Mouse (Mus musculus) hindbrain, embryonic 16.5 days (tissue): ENCODE results near the gene Tec. TPM values are rescaled to one million over a fixed set of nuclear protein-coding genes. Genes with fewer than 3 reads are reported as not detected.
A peak's percentile ranks its signal among the peaks of the same experiment; 100 is the strongest.

Source experiments
- ATAC-seq: fragments of 200-750 bp; cut with Nextera tagmentation; 2 replicates; pipeline ENCODE4 v1.8.0; 2017; ENCODE audit warnings: moderate TSS enrichment, moderate library complexity
- H3K27ac ChIP-seq: fragments of 300-500 bp; sonication (generic); 2 replicates; pipeline ENCODE4 v1.5.1; 2014; ENCODE audit warnings: low read depth, mild to moderate bottlenecking, control low read depth, low read length, moderate library complexity
- H3K27me3 ChIP-seq: fragments of 300-500 bp; sonication (generic); replicated peaks from 2 replicates; pipeline ENCODE4 v1.6.1; 2014; ENCODE audit warnings: low read length; ENCODE audit not compliant: control insufficient read depth, insufficient read depth
- H3K36me3 ChIP-seq: fragments of 300-500 bp; sonication (generic); 2 replicates; pipeline ENCODE4 v1.6.1; 2014; ENCODE audit warnings: mild to moderate bottlenecking, low read length, moderate library complexity, mixed read lengths; ENCODE audit not compliant: control insufficient read depth, insufficient read depth
- H3K4me1 ChIP-seq: fragments of 300-500 bp; sonication (generic); 2 replicates; pipeline ENCODE4 v1.6.1; 2014; ENCODE audit warnings: low read depth, low read length; ENCODE audit not compliant: control insufficient read depth, insufficient read depth
- H3K4me2 ChIP-seq: fragments of 300-500 bp; sonication (generic); 2 replicates; pipeline ENCODE4 v1.6.1; 2014; ENCODE audit warnings: mild to moderate bottlenecking, low read length, control low read depth, moderate library complexity
- H3K4me3 ChIP-seq: fragments of 300-500 bp; sonication (generic); 2 replicates; pipeline ENCODE4 v1.5.1; 2014; ENCODE audit warnings: mild to moderate bottlenecking, low read length, control low read depth, moderate library complexity
- H3K9ac ChIP-seq: fragments of 300-500 bp; sonication (generic); 2 replicates; pipeline ENCODE4 v1.6.1; 2014; ENCODE audit warnings: low read depth, mild to moderate bottlenecking, control low read depth, low read length, moderate library complexity
- H3K9me3 ChIP-seq: fragments of 300-500 bp; sonication (generic); 2 replicates; pipeline ENCODE4 v1.6.1; 2014; ENCODE audit warnings: mild to moderate bottlenecking, low read length, moderate library complexity; ENCODE audit not compliant: control insufficient read depth
- WGBS: fragments of 180-500 bp; shearing (Covaris S2); extraction: QIAGEN DNeasy Blood & Tissue Kit; methylation state at CpG from one replicate; pipeline ENCODE4 v1.1.7; 2014; 5-methylcytosine and 5-hydroxymethylcytosine counted together
- polyA plus RNA-seq: library from polyadenylated mRNA; unstranded; fragments of >200 nt; fragmentation: Nextera tagmentation; extraction: Ambion mirVana; gene quantifications from 2 replicates; pipeline ENCODE4 v1.2.1, GENCODE M21; 2015

The Tec gene
- polyA plus RNA-seq, 1 experiment from 2014 or later = 8.4 TPM

DNA sequence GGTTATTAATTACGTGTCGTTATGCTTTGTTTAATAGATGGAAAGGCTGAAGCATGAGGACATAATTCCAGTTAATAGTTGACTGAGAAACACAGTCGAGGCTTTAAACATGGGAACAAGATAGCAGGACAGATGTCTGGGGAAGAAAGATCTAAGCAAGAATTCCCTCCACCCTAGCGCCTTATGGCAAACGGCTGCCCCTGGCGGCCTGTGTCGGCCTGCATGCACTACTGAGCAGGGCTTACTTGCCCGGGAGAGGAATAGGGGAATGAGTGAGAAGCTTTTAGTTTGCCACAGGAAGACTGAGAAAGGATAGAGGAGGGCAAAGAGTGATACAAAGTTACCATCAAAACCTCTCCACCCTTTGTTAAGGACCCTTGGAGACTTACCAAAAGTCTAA lies 7.4 kb downstream of the Tec start:
- Histone ChIP-seq H3K4me3 (no peak overlapping the region), H3K4me2 (no peak overlapping the region), H3K4me1 (0 out of 2 replicates have a peak, but pooled peaks cover 4% of the 10 kb centered on the region), H3K27me3 (no peaks in the 10 kb centered on the region), H3K9me3 (0 out of 2 replicates have a peak, but pooled peaks cover 3% of the 10 kb centered on the region), H3K9ac (no peak overlapping the region), H3K27ac (no peak overlapping the region), H3K36me3 (no peaks in the 10 kb centered on the region)
- 77% methylated on average over 8 of the region's 8 CpGs for WGBS
- ATAC-seq = no peak

DNA sequence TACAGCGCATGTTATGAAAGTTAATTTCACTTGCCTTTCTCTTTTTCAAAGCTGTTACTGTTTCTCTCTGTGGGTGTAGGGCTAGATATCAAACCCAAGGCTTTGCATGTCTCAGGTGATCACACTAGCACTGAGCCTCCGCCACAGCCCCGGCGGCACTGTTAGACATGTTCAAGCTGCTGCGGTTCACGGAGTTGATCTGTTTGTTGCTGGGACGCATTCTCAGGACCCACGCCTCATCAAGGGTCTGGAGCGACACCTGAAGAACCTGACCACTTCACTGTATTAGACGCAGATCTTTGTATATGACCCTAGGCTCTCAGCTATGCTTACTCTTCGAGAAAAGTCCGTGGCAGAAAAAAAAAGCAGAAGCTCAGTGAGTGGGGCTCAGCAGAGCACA lies 10.0 kb downstream of the Tec start:
- H3K9ac ChIP-seq = no peak overlapping the region
- ATAC-seq = no peak
- H3K27ac ChIP-seq = no peak overlapping the region
- no peaks in the 10 kb centered on the region for H3K36me3 ChIP-seq
- no peak overlapping the region for H3K4me3 ChIP-seq
- H3K4me2 ChIP-seq = no peak overlapping the region
- 96% methylated on average over 12 of the region's 12 CpGs for WGBS
- H3K27me3 ChIP-seq = no peaks in the 10 kb centered on the region
- 0 out of 2 replicates have a peak, but pooled peaks cover 3% of the 10 kb centered on the region for H3K9me3 ChIP-seq
- H3K4me1 ChIP-seq = peaks cover 4% of the 10 kb centered on the region; the same call in 1 of the 2 replicates

DNA sequence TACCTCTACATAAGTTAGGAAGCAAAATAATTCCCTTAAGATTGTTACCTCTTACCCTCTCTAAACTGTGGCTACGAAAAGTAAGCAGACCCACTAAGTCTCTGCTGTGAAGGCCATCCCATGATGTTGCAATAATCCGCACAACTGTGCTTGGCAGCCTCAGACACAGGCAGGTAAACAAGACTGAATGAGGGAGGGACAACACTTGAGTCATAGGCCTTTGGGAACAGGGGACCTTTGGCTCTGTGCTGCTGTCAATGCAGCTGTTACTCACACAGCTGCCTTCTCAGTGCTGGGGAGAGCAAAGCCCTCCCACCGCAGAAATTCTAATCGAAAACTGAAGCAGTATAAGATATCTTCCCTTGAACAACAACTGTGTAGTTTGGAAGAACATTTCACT lies 10.5 kb downstream of the Tec start:
- 0 out of 2 replicates have a peak, but pooled peaks cover 3% of the 10 kb centered on the region for H3K9me3 ChIP-seq
- H3K9ac ChIP-seq = no peak overlapping the region
- WGBS = 88% methylated on average over 4 of the region's 4 CpGs
- H3K4me1 ChIP-seq = peaks cover 4% of the 10 kb centered on the region; the same call in 1 of the 2 replicates
- H3K4me3 ChIP-seq = no peak overlapping the region
- no peaks in the 10 kb centered on the region for H3K36me3 ChIP-seq
- ATAC-seq = no peak
- no peak overlapping the region for H3K27ac ChIP-seq
- no peaks in the 10 kb centered on the region for H3K27me3 ChIP-seq
- H3K4me2 ChIP-seq = no peak overlapping the region

GRCm38 (mm10) chr5:72856255-72856878 lies 11.9 kb downstream of the Tec start:
- WGBS = 74% methylated on average over 8 of the region's 8 CpGs
- peaks cover 4% of the 10 kb centered on the region; the same call in 1 of the 2 replicates for H3K4me1 ChIP-seq
- H3K4me3 ChIP-seq = no peak overlapping the region

GRCm38 (mm10) chr5:72855685-72856124 lies 12.6 kb downstream of the Tec start:
- H3K4me3 ChIP-seq = no peak overlapping the region
- H3K9ac ChIP-seq = no peak overlapping the region
- 0 out of 2 replicates have a peak, but pooled peaks cover 3% of the 10 kb centered on the region for H3K9me3 ChIP-seq
- no peak overlapping the region for H3K4me2 ChIP-seq
- WGBS = 5% methylated on average over 3 of the region's 3 CpGs
- H3K27ac ChIP-seq = peak overlapping the region; percentile 1; the same call in 1 of the 2 replicates
- ATAC-seq = peak; percentile 95
- H3K27me3 ChIP-seq = no peaks in the 10 kb centered on the region
- H3K4me1 ChIP-seq = peaks cover 4% of the 10 kb centered on the region; the same call in 1 of the 2 replicates
- no peaks in the 10 kb centered on the region for H3K36me3 ChIP-seq

More at GRCm38 (mm10) chr5:72856255-72856878, 11.9 kb downstream of the Tec start:
- Histone ChIP-seq H3K36me3 (no peaks in the 10 kb centered on the region), H3K4me2 (no peak overlapping the region), H3K27me3 (no peaks in the 10 kb centered on the region), H3K27ac (peak overlapping the region; percentile 66), H3K9ac (no peak overlapping the region), H3K9me3 (0 out of 2 replicates have a peak, but pooled peaks cover 3% of the 10 kb centered on the region)
- ATAC-seq = no peak

DNA sequence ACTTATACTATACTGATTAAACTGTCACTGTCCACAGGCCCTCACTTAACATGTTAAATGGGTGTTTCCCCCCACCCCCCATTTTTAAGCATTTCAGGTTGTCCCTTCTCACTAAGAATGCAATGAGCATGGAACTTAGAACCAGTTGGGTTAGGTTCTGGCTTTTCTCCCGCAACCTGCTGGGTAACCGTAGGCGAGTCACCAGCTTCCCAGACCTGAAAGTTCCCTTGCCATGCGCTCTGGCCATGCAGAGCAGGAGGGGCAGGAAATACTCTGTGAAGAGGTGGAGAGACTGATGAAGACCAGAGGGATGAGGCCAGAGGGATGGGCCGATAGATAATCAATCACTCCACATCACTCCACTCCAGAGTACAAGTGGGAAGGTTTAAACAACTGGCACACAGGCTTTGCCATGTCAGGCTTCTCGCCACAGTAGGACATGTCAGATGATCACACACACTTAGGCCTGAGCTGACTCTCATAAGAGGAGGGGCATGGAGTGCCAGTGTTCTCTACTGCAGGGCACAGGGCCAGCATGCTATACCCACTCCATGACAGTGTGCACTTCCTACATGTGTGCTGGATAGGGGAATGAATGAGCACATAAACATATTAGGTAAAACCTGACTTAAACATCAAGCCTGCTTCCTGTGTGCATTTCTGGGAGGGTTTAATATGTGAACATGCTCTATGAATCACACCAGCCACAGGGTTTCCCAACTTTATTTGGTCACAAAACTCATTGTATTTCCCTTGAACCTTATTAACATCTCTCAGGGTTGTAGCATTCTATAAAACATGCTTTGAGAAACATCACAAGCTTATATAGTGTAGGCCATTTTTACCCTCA lies 13.9 kb downstream of the Tec start:
- H3K36me3 ChIP-seq = no peaks in the 10 kb centered on the region
- no peak overlapping the region for H3K4me3 ChIP-seq
- H3K27me3 ChIP-seq = no peaks in the 10 kb centered on the region
- ATAC-seq = 0 out of 2 replicates have a peak, but pooled peaks have one; percentile 41
- H3K4me2 ChIP-seq = no peak overlapping the region
- H3K9me3 ChIP-seq = 0 out of 2 replicates have a peak, but pooled peaks cover 3% of the 10 kb centered on the region
- no peak overlapping the region for H3K27ac ChIP-seq
- H3K9ac ChIP-seq = no peak overlapping the region
- WGBS = 81% methylated on average over 6 of the region's 6 CpGs
- H3K4me1 ChIP-seq = peaks cover 4% of the 10 kb centered on the region; the same call in 1 of the 2 replicates

DNA sequence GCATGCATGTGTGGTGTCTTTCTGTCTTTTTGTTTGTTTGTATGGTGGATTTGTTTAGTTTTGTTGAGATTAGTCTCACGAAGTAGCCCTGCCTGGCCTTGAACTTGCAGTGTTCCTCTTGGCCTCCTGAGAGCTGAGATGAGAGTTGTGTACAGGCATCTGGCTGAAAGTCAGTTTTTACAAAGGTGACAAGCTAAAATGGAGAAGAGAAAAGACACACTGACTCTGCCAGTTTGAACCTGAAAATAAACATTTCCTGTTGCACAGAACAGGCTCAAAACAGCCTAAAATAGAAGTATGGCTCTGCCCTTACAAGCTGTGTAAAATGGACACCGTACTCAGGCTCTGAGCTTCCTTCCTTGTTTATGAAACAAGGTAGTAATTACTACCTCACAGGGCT lies 14.9 kb downstream of the Tec start:
- ATAC-seq = no peak
- no peak overlapping the region for H3K4me3 ChIP-seq
- no peak overlapping the region for H3K27ac ChIP-seq
- peaks cover 4% of the 10 kb centered on the region; the same call in 1 of the 2 replicates for H3K4me1 ChIP-seq
- no peaks in the 10 kb centered on the region for H3K36me3 ChIP-seq
- WGBS = 79% methylated on average over 2 of the region's 2 CpGs
- H3K4me2 ChIP-seq = no peak overlapping the region
- H3K9me3 ChIP-seq = no peaks in the 10 kb centered on the region
- H3K27me3 ChIP-seq = no peaks in the 10 kb centered on the region
- no peak overlapping the region for H3K9ac ChIP-seq

DNA sequence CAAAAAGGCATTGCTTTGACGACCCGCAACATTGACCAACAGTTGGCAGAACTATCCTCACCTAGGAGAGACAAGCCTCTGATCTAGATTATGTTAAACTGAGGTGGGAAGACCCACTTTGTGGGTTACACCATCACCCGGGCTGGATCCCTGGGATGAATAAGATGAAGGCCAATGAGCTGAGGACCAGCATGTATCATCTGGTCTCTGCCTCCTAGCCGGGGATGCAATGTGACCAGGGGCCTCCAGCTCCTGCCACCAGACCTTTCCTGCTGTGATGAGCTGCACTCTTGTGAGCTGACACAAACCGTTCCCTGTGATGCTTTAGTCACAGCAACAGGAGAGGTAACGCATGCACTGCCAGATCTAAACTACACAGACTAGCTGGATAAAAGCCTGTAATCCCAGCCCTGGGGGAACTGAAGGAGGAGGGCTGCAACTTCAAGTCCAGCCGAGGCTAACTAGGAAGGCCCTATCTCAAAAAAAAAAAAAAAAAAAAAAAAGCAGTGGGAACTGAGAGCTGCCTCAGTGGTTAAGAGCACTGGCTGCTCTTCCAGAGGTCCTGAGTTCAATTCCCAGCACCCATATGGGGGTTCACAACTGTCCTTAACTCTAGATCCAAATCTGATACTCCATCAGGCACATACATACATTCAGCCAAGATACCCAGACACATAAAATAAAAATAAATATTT lies 15.8 kb downstream of the Tec start:
- Histone ChIP-seq H3K27ac (no peak overlapping the region), H3K4me3 (no peak overlapping the region), H3K36me3 (no peaks in the 10 kb centered on the region), H3K4me2 (no peak overlapping the region), H3K27me3 (no peaks in the 10 kb centered on the region), H3K9ac (no peak overlapping the region), H3K9me3 (no peaks in the 10 kb centered on the region), H3K4me1 (peaks cover 4% of the 10 kb centered on the region; the same call in 1 of the 2 replicates)
- no peak for ATAC-seq
- WGBS = 68% methylated on average over 7 of the region's 7 CpGs
